Mouse (Mus musculus) kidney, postnatal 0 days (tissue): ENCODE results near the gene Dcakd. TPM values are rescaled to one million over a fixed set of nuclear protein-coding genes. Genes with fewer than 3 reads are reported as not detected.

Source experiments
- ATAC-seq: fragments of 200-750 bp; cut with Nextera tagmentation; replicated peaks from 2 replicates; pipeline ENCODE4 v1.8.0; 2017; ENCODE audit warnings: low read depth, moderate number of reproducible peaks, moderate TSS enrichment, moderate library complexity; ENCODE audit not compliant: low FRiP score
- DNase-seq: peaks from one replicate; pipeline ENCODE4 v3.0.0-alpha.2; 2016; ENCODE audit warnings: low spot score
- H3K27ac ChIP-seq: fragments of 300-500 bp; sonication (generic); 2 replicates; pipeline ENCODE4 v1.5.1; 2014; ENCODE audit warnings: mild to moderate bottlenecking
- H3K27me3 ChIP-seq: fragments of 300-500 bp; sonication (generic); 2 replicates; pipeline ENCODE4 v1.6.1; 2014; ENCODE audit warnings: low read length, mixed read lengths; ENCODE audit not compliant: insufficient read depth
- H3K36me3 ChIP-seq: fragments of 300-500 bp; sonication (generic); 2 replicates; pipeline ENCODE4 v1.6.1; 2014; ENCODE audit warnings: low read length, mixed read lengths; ENCODE audit not compliant: insufficient read depth
- H3K4me1 ChIP-seq: fragments of 300-500 bp; sonication (generic); replicated peaks from 2 replicates; pipeline ENCODE4 v1.6.1; 2014; ENCODE audit warnings: antibody characterized with exemption, low read length, mixed read lengths; ENCODE audit not compliant: insufficient read depth
- H3K4me2 ChIP-seq: fragments of 300-500 bp; sonication (generic); 2 replicates; pipeline ENCODE4 v1.6.1; 2014; ENCODE audit warnings: mild to moderate bottlenecking, low read length, moderate library complexity, mixed read lengths
- H3K4me3 ChIP-seq: fragments of 300-500 bp; sonication (generic); replicated peaks from 2 replicates; pipeline ENCODE4 v1.5.1; 2014; ENCODE audit warnings: low read depth, low read length
- H3K9ac ChIP-seq: fragments of 300-500 bp; sonication (generic); 2 replicates; pipeline ENCODE4 v1.6.1; 2014; ENCODE audit warnings: low read depth, low read length
- H3K9me3 ChIP-seq: fragments of 300-500 bp; sonication (generic); replicated peaks from 2 replicates; pipeline ENCODE4 v1.6.1; 2016; ENCODE audit warnings: low read length, inconsistent platforms, mixed read lengths
- CTCF ChIP-seq: IDR thresholded peaks from 2 replicates; pipeline ENCODE4 v1.5.1; 2016; ENCODE audit warnings: antibody characterized with exemption, low read depth, mild to moderate bottlenecking, moderate library complexity
- WGBS: fragments of 180-500 bp; shearing (Covaris S2); extraction: QIAGEN DNeasy Blood & Tissue Kit; methylation state at CpG from one replicate; pipeline ENCODE4 v1.1.7; 2014; 5-methylcytosine and 5-hydroxymethylcytosine counted together
- polyA plus RNA-seq: library from polyadenylated mRNA; unstranded; fragments of >200 nt; fragmentation: Nextera tagmentation; extraction: Ambion mirVana; gene quantifications from 2 replicates; pipeline ENCODE4 v1.2.1, GENCODE M21; 2015

Gene Dcakd
- polyA plus RNA-seq, 1 experiment from 2014 or later: 103 TPM

DNA sequence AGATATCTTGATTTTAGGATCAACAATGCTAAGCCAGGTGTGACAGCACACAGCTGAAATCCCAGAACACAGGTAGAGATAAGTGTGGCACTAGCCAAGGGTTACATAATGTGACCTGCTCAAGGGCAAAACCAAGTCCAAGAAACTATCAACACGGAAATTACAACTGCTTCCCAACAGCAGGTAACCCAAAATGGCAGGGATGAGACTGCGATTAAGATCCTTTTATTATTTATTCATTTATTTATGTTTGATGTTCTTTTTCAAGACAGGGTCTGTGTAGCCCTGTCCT, 17.0 kb downstream of the Dcakd start:
- Histone ChIP-seq H3K4me2 (no peak overlapping the region), H3K9me3 (no peaks in the 10 kb centered on the region), H3K9ac (no peak overlapping the region), H3K27me3 (no peaks in the 10 kb centered on the region), H3K4me1 (0 out of 2 replicates have a peak, but pooled peaks cover 5% of the 10 kb centered on the region), H3K27ac (no peak overlapping the region), H3K36me3 (no peaks in the 10 kb centered on the region), H3K4me3 (no peak overlapping the region)
- 76% methylated on average over 2 of the region's 2 CpGs for WGBS
- no peak for ATAC-seq
- DNase-seq: no peak
- TF ChIP-seq CTCF: no peak

DNA sequence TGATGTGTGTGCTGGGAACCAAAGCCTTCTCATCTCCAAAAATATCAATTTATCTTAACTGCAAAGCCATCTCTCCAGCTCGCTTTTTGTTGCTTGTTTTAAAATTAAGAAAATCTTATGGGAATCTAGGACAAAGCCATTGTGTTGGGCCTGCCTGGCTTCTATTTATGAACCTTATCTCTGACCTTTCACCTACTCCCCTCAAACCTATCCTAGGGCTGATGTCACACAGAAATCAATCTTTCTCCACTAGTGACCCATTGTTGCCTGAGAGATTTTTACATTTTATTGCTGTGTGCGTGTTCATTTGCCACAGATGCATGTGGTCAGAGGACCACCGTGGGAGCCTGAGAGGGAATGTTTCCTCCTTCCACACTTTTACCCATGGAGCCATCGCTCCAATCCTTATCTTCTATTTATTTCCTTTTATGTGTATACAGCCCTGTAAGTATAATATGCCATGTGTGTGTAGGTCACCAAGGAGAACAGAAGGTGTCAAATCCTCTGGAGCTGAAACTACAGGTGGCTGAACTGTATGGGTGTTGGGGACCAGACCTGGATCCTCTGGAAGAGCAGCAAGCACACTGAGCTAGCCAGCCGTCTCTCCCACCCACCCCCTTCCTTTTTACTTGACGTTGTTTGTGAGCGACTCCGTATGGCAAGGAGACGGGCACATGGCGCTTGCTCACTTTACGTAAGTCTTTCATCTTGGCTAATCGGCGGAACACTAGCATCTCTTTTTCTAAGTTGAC, 17.5 kb downstream of the Dcakd start:
- H3K27ac ChIP-seq: no peak overlapping the region
- ATAC-seq (no peak), DNase-seq (no peak)
- H3K4me3 ChIP-seq: no peak overlapping the region
- no peak for TF ChIP-seq CTCF
- H3K4me1 ChIP-seq: 0 out of 2 replicates have a peak, but pooled peaks cover 5% of the 10 kb centered on the region
- no peaks in the 10 kb centered on the region for H3K9me3 ChIP-seq
- WGBS: 77% methylated on average over 13 of the region's 13 CpGs
- no peak overlapping the region for H3K9ac ChIP-seq
- H3K4me2 ChIP-seq: no peak overlapping the region
- H3K36me3 ChIP-seq: no peaks in the 10 kb centered on the region
- H3K27me3 ChIP-seq: no peaks in the 10 kb centered on the region

DNA sequence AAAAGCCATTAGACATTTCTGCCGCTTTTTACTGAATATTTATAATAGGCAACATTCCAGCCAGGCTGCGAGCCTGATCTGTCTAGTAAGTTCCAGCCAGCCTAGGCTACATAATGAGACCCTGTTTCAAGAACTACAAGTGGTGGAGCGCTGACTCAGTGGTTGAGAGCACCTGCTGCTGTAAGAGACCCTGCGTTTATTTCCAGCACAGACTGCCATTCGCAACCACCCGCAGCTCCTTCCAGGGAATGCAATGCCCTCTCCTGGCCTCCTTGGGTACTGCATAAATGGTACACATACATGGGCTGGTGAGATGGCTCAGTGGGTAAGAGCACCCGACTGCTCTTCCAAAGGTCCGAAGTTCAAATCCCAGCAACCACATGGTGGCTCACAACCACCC, 18.9 kb downstream of the Dcakd start:
- WGBS: 84% methylated on average over 8 of the region's 8 CpGs
- no peak for DNase-seq
- TF ChIP-seq CTCF: peak; percentile 52
- no peak for ATAC-seq
- Histone ChIP-seq H3K9me3 (no peaks in the 10 kb centered on the region), H3K4me1 (0 out of 2 replicates have a peak, but pooled peaks cover 5% of the 10 kb centered on the region), H3K27me3 (no peaks in the 10 kb centered on the region), H3K9ac (no peak overlapping the region), H3K4me3 (no peak overlapping the region), H3K36me3 (no peaks in the 10 kb centered on the region), H3K27ac (no peak overlapping the region), H3K4me2 (no peak overlapping the region)

DNA sequence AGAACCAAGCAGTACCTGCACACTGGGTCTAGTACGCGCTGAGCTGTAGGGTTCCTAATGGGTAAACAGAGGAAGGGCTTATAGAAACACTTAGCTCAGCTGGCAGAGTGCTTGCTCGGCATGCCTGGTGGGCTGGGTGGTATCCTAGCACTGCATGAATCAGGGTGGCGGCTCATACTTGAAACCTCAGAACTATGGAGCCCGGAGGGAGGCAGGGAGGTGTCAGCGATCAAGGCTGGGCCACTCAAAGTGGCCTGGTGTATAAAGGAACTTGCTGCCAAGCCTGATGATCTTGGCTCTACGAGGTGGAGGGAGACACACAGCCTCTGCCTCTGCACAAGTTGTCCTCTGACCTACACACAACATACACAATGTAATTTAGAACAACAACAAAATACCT, 19.6 kb downstream of the Dcakd start:
- Histone ChIP-seq H3K4me2 (no peak overlapping the region), H3K4me3 (no peak overlapping the region), H3K27me3 (no peaks in the 10 kb centered on the region), H3K9ac (no peak overlapping the region), H3K27ac (no peak overlapping the region), H3K4me1 (0 out of 2 replicates have a peak, but pooled peaks cover 5% of the 10 kb centered on the region), H3K9me3 (no peaks in the 10 kb centered on the region), H3K36me3 (no peaks in the 10 kb centered on the region)
- DNase-seq (no peak), ATAC-seq (no peak; the same call in 1 of the 2 replicates)
- TF ChIP-seq CTCF: no peak
- 84% methylated on average over 7 of the region's 7 CpGs for WGBS

DNA sequence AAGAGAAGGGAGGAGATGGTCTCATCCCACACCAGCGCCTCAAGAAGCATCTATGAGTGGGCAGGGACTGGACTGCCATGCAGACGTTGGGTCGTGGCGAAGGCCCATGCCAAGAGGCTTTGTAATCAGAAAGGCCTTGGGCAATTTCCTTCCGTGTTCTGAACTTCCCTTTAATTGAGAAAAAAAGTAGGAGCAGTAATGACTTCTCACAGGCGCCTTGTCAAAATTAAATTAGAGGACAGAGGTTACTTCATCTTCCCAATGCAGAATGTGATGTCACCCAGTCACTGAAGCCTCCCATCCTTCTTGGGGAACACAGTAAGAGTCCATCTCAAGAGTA, 21.2 kb downstream of the Dcakd start:
- no peak for DNase-seq
- H3K4me2 ChIP-seq: no peak overlapping the region
- 65% methylated on average over 6 of the region's 6 CpGs for WGBS

DNA sequence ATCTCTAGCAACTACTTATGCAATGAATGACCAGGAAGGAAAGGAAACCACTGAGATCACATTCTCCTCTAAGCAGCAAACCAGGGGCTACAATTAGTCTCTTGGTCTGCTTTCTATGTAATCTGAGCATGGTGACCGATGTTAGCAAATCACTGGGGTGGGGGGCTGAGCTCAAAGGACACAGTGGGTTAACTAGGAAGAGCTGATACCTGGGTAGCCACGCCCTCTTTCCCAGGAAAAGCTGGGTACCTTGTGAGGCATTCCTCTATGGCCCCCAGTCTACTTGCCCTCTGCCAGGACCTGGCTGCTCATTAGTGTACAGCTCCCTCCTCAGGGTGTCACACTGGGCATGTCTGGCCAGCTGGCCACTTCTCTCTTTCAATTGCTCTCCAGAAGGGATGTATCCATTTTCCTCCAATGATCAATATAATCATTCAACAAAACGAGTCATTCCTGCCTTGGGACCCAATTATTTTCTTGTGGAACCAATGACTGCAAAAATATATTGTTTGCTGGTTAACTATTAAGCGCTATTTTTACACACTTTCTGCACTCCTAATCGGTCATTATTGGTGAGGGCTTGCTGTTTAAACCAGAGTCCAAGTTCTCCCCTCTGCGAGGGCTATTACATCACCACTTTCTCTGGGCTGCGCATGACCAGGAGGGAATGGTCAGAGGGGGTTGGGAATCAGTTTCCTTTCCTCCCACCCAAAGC, 21.7 kb downstream of the Dcakd start:
- no peak overlapping the region for H3K4me2 ChIP-seq
- H3K4me3 ChIP-seq: no peak overlapping the region
- no peak overlapping the region for H3K27ac ChIP-seq
- H3K36me3 ChIP-seq: no peaks in the 10 kb centered on the region
- no peak for TF ChIP-seq CTCF
- DNase-seq: no peak
- no peaks in the 10 kb centered on the region for H3K27me3 ChIP-seq
- H3K9me3 ChIP-seq: no peaks in the 10 kb centered on the region
- no peak overlapping the region for H3K9ac ChIP-seq
- WGBS: 73% methylated on average over 7 of the region's 7 CpGs
- ATAC-seq: no peak
- 0 out of 2 replicates have a peak, but pooled peaks cover 5% of the 10 kb centered on the region for H3K4me1 ChIP-seq

More for the DNA sequence above, 21.2 kb downstream of the Dcakd start:
- Histone ChIP-seq H3K27me3 (no peaks in the 10 kb centered on the region), H3K4me1 (0 out of 2 replicates have a peak, but pooled peaks cover 5% of the 10 kb centered on the region), H3K4me3 (no peak overlapping the region), H3K27ac (no peak overlapping the region), H3K9ac (no peak overlapping the region), H3K36me3 (no peaks in the 10 kb centered on the region), H3K9me3 (no peaks in the 10 kb centered on the region)
- TF ChIP-seq CTCF: no peak
- no peak for ATAC-seq
